ENCODE assay signal across 8 mouse cellular contexts in the genomic region with DNA sequence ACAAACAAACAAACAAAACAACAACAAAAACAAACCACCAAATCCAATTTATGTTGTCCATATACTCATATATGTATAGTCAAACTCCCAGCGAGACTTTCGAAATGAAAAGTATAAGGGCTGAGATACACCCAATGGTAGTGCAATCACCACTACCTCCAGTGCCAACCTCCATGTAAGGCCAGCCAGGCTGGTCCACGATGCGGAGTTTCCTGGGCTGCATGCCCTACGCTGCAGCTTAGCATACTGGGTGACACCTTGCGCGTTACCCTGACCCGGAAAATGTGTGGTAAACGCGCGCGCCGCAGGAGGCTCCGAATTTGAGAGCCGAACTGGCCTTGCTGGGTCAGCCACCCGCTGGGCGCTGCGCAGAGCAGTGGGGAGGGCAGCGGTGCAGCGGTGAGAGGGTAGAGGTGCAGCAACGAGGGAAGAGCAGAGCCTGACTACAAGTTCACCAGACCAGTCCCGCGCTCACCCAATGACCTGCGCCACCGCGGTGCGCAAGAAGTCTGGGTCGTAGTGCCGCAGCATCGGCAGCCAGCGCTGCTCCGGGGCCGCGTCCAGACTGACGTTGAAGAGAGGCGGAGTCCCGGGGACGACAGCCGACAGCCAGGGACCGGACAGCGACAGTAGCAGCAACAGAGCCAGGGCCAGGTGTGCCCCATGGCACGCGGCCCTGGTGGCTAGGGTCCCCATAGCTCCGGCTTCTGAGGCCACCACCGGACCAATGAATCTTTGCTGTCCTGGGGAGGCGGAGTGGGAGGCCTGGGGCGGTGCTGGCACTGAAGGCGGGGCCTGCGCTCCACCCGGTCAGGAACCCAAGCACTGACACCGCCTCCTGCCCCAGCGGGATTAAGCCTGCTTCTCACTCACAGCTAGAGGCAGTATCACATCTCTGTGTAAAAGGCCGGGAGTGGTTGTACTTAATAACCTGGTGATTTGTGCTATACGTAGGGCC. TPM values are rescaled to one million over a fixed set of nuclear protein-coding genes. Genes with fewer than 3 reads are reported as not detected.
DNase-seq lines count a peak whose midpoint lies in the region; ATAC-seq lines count a peak whose summit lies in the region.

A gene (minus strand): TSS at position 734 of the 958 bp plus-strand sequence.

- no peaks in the 10 kb centered on the region for H3K9me3 ChIP-seq in hindbrain, embryonic 14.5 days (ENCODE audit: control insufficient read depth, low read length)

- peak within 1 kb of the TSS; percentile 60 for H3K27ac ChIP-seq in hindbrain, embryonic 14.5 days

- ATAC-seq in hindbrain, embryonic 14.5 days (ENCODE audit: low FRiP score), result peak; percentile 92

- peak; percentile 88 for DNase-seq in R1 (ENCODE audit: low read depth, low spot score)
- DNase-seq in cerebellum, postnatal 25 days, result peak; percentile 88 to 89
- DNase-seq in frontal cortex, postnatal 25 days (ENCODE audit: low spot score in 2 of 2), result peak; percentile 57 to 61
- DNase-seq in hindbrain, embryonic 14.5 days (ENCODE audit: low spot score), result peak; percentile 68
- DNase-seq in layer of hippocampus, postnatal 36 days, result peak; percentile 83 to 86
- peak; percentile 95 for DNase-seq in lung, postnatal 36 days
- peak; percentile 90 for DNase-seq in retina, postnatal 1 day
- DNase-seq in urinary bladder, adult 18-20 months (ENCODE audit: low spot score in 2 of 2), result peak; percentile 85 to 88

- 2% methylated on average over 54 of the region's 54 CpGs for WGBS in hindbrain, embryonic 14.5 days

- peaks cover 6% of the 10 kb centered on the region for H3K4me1 ChIP-seq in hindbrain, embryonic 14.5 days (replicated peaks; ENCODE audit: control insufficient read depth, insufficient read depth, low read length)

- peak within 1 kb of the TSS; percentile 71 for H3K4me2 ChIP-seq in hindbrain, embryonic 14.5 days (replicated peaks)

- H3K36me3 ChIP-seq in hindbrain, embryonic 14.5 days (replicated peaks; ENCODE audit: control insufficient read depth, insufficient read depth), result no peaks in the 10 kb centered on the region

- H3K27me3 ChIP-seq in hindbrain, embryonic 14.5 days (ENCODE audit: control insufficient read depth, insufficient read depth, low read length), result no peaks in the 10 kb centered on the region

- H3K4me3 ChIP-seq in hindbrain, embryonic 14.5 days (replicated peaks; ENCODE audit: low read length), result peak within 1 kb of the TSS; percentile 54

- H3K9ac ChIP-seq in hindbrain, embryonic 14.5 days, result peak within 1 kb of the TSS; percentile 63

RNA-seq across cellular contexts. Expression of the gene that starts here (rescaled TPM):
- polyA plus RNA-seq in hindbrain, embryonic 14.5 days (2014; fragmentation: Nextera tagmentation; extraction: Ambion mirVana), result 22.1 and 25.1 TPM in 2 replicates
- total RNA-seq in layer of hippocampus, postnatal 36 days (2021), result 10 to 100 TPM; 45.7 to 48.5 TPM

Comparison
In these comparisons a context has a peak if more than half of its experiments do, and no peak if none do; other contexts are left out.
1. Peak in every context shown above with its lines: DNase-seq, ATAC-seq, H3K4me3 ChIP-seq and H3K27ac ChIP-seq.